Mouse (Mus musculus) ovary, postnatal 14 days (tissue): ENCODE measurements at regions not wholly inside any gene's neighbourhood (a gene's known extent, or its start where the extent isn't known, plus 50 kb on each side); places are given as distances from the start of the nearest gene placed in this dataset.

ENCODE experiments used
- DNase-seq: peaks from one replicate; pipeline ENCODE4 v3.0.0; 2022; ENCODE audit warnings: low spot score

DNA sequence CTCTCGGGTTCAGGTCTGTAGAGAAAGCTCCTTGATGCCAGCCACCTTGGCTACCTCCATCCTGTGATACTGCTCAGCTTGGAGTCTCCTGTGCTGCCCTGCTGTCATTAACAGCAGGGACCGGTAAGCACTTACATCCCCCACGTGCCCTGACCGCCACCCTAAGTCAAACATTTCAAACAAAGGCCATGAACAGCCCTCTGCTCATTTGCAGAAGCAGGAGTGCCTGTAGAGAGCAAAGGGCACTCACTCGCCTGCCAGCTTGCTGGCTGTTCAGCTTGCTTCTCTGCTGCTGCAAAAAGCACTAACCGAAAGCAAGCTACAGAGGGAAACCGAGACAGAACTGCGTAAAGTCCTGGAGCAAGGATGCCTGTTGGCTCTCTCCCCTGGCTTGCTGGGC is 61.8 kb upstream of the Thy1 start:
- DNase-seq: no peak

DNA sequence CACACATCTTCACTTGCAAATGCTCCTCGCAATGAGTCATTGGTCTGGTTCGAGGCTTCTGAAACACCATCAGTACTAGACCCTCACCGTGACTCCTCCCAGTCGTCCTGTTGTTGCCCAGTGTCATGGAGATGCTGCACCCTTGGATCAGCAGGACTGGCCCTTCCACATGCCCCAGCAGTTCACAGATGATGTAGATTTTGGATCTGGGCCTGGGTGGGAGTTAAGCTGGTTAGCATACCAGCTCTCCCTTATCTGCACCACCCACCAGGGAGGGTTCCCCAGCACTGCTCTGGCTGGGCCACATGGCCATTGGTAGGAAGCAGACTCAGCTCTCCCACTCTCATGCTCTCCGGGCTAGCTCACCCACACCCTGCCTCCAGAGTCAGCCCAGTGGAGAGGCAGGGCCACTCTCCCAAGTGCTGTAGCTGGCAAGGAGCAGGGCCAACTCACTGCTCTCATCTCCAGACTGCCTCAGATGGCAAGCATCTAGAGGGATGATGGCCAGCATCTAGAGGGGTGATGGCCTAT is 60.8 kb upstream of the Thy1 start:
- no peak for DNase-seq

DNA sequence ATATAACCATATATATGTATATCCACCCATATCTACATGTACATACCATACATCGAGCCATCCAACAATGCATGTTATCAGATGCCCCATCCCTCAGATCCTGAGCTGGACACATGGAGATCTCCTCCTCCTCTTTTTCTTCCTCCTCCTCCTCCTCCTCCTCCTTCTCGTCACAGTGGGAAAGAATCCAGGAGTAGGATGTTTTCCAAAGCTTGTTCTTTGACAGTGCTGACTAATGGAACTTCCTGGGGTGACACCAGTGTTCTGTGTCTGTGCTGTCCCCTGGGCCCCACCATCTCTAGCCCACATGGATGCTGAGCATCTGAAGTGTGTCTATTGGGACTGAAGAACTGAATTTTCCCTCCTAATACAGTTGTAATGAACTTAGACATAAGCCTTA is 60.0 kb upstream of the Thy1 start:
- DNase-seq: no peak

DNA sequence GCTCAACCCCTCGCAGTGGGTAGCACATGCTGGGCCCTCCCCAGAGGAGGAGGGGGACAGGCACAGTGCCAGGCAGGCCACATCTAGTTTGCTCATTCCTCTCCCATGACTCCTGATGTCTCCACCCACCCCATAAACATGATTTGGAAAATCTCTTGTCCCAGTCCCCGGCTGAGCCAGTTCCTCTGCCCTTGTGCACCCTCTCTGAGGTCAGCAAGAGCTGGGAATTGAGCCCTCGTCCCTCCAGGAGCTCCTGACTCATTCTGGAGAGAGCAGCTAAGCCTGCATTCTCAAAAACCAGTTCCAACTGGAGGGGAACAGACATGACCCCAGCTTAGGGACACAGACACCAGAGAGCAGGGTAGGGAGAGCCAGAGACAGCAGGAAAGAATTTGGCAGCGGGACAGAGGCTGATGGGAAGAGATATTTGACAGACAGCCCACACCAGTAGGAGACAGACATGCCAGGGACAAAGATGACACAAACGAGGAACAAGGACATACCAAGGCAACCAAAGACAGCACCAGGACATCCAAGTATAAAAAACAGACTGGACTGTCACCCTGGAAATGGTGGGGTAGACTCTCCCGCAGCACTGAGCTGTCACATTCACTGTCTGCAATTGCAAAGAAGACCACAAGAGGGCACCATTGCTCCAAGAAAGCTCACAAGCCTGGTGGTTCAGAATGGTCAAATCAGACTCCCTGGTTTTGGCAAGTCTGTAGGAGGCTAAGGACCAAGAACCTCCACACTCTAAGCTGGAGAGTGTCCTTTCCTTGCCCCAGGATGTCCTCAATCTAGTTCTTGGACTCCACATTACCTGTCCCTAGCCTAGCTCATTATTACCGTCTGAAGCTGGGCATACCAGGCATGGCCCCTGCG is 58.8 kb upstream of the Thy1 start:
- peak; percentile 90 for DNase-seq

DNA sequence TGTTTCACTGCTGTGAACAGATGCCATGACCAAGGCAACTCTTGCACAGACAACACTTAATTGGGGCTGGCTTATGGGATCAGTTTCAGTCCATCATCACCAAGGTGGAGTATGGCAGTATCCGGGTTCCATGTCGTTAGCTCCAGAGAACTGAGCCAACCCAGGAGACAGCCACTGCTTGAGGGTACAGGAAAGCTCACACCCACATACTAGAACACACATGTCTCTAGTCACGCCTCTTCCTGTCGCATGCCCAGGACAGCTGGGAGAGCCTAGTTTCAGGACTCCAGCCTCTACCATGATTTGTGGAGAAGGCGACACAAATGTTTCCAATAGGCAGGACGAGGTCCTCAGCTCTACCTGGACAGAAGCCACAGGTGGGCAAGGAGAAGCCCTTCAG is 55.2 kb upstream of the Thy1 start:
- no peak for DNase-seq

DNA sequence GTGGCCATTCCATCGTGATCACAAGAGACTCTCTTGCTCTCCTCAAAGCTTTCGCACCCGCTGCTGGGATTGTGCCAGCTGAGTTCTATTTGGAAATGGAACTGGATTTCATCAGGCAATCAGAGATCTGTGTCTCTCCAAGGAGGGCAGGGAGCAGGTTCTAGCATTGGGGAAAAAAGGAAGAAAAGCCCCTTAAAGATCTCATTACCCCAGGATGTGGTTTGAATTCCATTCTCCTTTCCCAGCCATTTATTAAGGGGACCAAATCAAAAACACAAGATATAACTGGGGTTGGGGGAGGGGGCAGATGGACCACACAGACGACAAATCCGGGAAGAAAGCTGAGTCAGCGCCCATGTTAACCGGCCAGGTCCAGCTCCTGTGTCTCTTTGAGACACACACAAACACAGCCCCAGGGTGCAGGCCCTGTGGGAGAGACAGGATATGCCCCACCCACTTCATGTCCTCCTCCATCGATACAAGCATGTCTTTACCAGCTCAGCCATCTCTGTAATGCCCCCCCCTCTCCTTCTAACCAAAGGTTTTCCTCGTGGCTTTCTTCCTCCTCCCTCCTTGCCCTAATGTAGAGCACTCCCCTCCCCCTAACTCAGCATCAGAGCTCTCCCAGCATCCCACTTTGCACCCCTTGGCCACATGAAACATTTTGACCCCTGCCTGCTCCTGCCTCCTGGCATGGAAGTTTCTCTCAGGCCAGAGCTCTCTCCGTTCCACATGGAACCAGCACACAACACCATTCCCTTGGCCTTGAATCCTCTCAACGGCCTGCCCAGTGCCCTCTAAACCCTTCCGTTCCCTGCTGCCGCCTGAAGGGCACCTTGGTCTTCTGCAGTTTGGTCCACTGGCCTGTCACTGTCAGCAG is 54.0 kb upstream of the Thy1 start:
- DNase-seq: peak; percentile 36

DNA sequence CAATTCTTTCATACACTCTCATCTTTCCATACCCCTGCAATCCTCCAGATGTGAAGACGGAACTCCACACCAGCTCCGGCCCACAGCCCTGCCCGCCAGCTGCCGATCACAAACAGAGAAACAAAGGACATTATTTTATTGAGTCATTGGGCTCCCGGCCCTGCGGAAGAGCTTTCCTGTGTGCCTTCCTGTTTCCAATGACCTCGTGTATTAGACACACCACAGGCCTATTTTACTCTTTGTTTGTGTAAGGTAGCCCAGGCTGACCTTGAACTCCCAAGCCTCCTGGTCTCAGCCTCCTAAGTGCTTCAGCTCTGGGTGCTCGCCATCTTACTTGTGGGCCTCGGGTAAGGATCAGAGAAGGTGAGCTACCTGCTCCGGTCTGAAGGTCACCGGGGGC is 53.1 kb upstream of the Thy1 start:
- DNase-seq: no peak

DNA sequence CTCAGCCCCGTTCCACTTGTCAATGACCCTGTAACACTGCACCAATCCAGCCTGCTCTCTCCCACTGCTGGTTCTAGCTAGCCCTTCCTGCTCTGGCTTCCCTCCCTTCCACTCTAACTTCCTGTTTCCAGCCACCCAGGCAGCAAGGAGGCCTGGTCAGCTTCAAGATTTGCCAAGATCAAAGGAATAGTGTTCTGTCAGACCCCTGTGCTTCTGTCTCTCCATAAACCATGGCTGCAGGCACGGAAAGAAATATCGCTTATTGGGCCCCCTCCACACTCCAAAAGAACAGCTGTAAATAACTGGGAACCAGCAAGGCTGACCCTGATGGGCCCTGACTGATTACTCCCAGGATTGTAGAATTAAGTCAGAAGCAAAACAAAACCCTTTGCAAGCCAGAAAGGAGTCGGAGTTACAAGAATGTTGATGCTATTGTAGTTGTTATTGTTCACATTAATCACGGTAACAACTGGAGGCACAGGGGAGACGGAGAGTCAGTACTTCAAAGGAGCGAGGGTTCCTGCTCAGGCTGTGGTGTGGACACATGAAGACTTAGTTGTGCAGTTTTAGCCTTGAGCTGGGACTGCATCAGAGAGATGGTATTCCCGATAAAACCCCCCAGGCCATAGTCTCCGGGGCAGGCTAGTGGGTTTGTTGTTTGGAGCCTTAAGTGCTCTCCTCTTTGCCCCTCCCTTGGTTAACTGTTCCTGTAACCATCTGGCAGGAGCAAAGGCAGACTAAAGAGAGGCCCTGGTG is 49.8 kb upstream of the Thy1 start:
- peak; percentile 23 for DNase-seq
